Mouse (Mus musculus): ENCODE measurements at regions not wholly inside any gene's neighbourhood (a gene's known extent, or its start where the extent isn't known, plus 50 kb on each side); places are given as distances from the start of the nearest gene placed in this dataset.

DNA sequence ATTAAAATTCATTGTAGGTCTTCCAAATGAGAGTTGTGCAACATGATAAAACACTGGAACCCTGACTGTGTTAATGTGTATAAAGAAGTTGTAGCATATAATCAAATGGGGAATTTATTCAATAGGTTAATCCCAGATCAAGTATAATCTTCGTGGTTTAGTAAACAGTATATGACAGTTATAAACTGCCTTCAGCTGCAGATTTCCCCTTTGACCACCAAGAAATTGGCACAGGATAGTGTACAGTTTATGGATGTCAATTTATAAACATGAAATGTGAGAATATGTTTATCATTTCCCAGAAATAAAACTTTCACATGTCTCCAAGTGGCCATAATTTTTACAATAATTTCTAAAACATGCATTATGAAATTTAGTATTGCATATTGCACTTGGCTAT, 615.3 kb upstream of the Adamts5 start:
- no peak for TF ChIP-seq EP300 (IDR thresholded peaks at IDR 0.05; ENCODE audit: insufficient read depth, low read depth, low read length)
- TF ChIP-seq CTCF (IDR thresholded peaks at IDR 0.05), result no peak

All from heart, adult 2 months (tissue).